Mouse (Mus musculus) left cerebral cortex, postnatal 14 days (tissue): ENCODE measurements at regions not wholly inside any gene's neighbourhood (a gene's known extent, or its start where the extent isn't known, plus 50 kb on each side); places are given as distances from the start of the nearest gene placed in this dataset.

ENCODE experiments used
- DNase-seq, 2 experiments: peaks; one replicate each; pipeline ENCODE4 v3.0.0; 2021 to 2022; ENCODE audit warnings: low spot score in 2 of 2, mixed read lengths in 1 of 2
- intact Hi-C: fragments of 180-260 bp; cut with DNase I; formaldehyde crosslinking; loops from one replicate; pipeline ENCODE4 v1.15.1; 2025

GRCm38 (mm10) chr1:155041592-155041991, 57.8 kb downstream of the Ier5 start:
- DNase-seq, result no peak
- intact Hi-C loops, result no loop called here

- DNase-seq, result no peak
- intact Hi-C loops, result no loop called here
Measured at GRCm38 (mm10) chr1:155040939-155041371, 58.5 kb downstream of the Ier5 start.

GRCm38 (mm10) chr1:155040086-155040726, 59.2 kb downstream of the Ier5 start:
- DNase-seq, result no peak
- intact Hi-C loops, result no loop called here

GRCm38 (mm10) chr1:155038631-155039625, 60.5 kb downstream of the Ier5 start:
- intact Hi-C loops, result loop anchor here (10.0 kb wide), 1 partner anchor 496 kb away; no protein-coding TSS in a partner anchor
- DNase-seq, result no peak

- intact Hi-C loops, result loop anchor here (10.0 kb wide), 1 partner anchor 497 kb away; no protein-coding TSS in a partner anchor
- DNase-seq, result no peak
Measured at GRCm38 (mm10) chr1:155037479-155037878, 62.0 kb downstream of the Ier5 start.

- no peak for DNase-seq
- intact Hi-C loops, result loop anchor here (10.0 kb wide), 1 partner anchor 504 kb away; no protein-coding TSS in a partner anchor
Measured at GRCm38 (mm10) chr1:155030908-155031307, 68.5 kb downstream of the Ier5 start.

- DNase-seq, result peak; percentile 70 to 75
- intact Hi-C loops, result no loop called here
Measured at GRCm38 (mm10) chr1:155029195-155029879, 70.1 kb downstream of the Ier5 start.

GRCm38 (mm10) chr1:155028735-155029134, 70.7 kb downstream of the Ier5 start:
- no peak for DNase-seq
- intact Hi-C loops, result no loop called here

- no peak for DNase-seq
- intact Hi-C loops, result no loop called here
Measured at GRCm38 (mm10) chr1:155028147-155028546, 71.3 kb downstream of the Ier5 start.

GRCm38 (mm10) chr1:155027583-155027982, 71.9 kb downstream of the Ier5 start:
- intact Hi-C loops, result loop anchor here (2.0 kb wide), 2 partner anchors 191 to 253 kb away; no protein-coding TSS in a partner anchor
- DNase-seq, result peak; percentile 55 to 62

GRCm38 (mm10) chr1:155025862-155026478, 73.5 kb downstream of the Ier5 start:
- intact Hi-C loops, result loop anchor here (2.0 kb wide), 2 partner anchors 193 to 255 kb away; no protein-coding TSS in a partner anchor

GRCm38 (mm10) chr1:155023324-155023723, 76.1 kb downstream of the Ier5 start:
- intact Hi-C loops, result no loop called here
- DNase-seq, result no peak

More at GRCm38 (mm10) chr1:155025862-155026478, 73.5 kb downstream of the Ier5 start:
- peak; percentile 91 to 95 for DNase-seq

- DNase-seq, result peak in 1 of 2 experiments; percentile 74
- intact Hi-C loops, result no loop called here
Measured at GRCm38 (mm10) chr1:155015669-155016068, 83.8 kb downstream of the Ier5 start.

GRCm38 (mm10) chr1:155014944-155015343, 84.5 kb downstream of the Ier5 start:
- intact Hi-C loops, result no loop called here

GRCm38 (mm10) chr1:155013784-155014183, 85.7 kb downstream of the Ier5 start:
- peak in 1 of 2 experiments; percentile 37 for DNase-seq
- intact Hi-C loops, result no loop called here

More at GRCm38 (mm10) chr1:155014944-155015343, 84.5 kb downstream of the Ier5 start:
- DNase-seq, result no peak

- DNase-seq, result no peak
- intact Hi-C loops, result no loop called here
Measured at GRCm38 (mm10) chr1:155013361-155013760, 86.1 kb downstream of the Ier5 start.

GRCm38 (mm10) chr1:155006539-155007486, 92.6 kb downstream of the Ier5 start:
- DNase-seq, result peak; percentile 93 to 96
- intact Hi-C loops, result loop anchor here (1.0 to 5.0 kb wide), 3 partner anchors 125 to 725 kb away; partner anchors contain the start of gene Cacna1e

GRCm38 (mm10) chr1:155006099-155006498, 93.3 kb downstream of the Ier5 start:
- intact Hi-C loops, result loop anchor here (1.0 to 5.0 kb wide), 3 partner anchors 124 to 724 kb away; partner anchors contain the start of gene Cacna1e
- DNase-seq, result no peak
